Mouse (Mus musculus) embryonic facial prominence, embryonic 14.5 days (tissue): Measurements from ENCODE around the gene Pnck. TPM values are rescaled to one million over a fixed set of nuclear protein-coding genes. Genes with fewer than 3 reads are reported as not detected.

ENCODE experiments used
- ATAC-seq: fragments of 200-750 bp; cut with Nextera tagmentation; 2 replicates; pipeline ENCODE4 v1.8.0; 2017; ENCODE audit warnings: low read depth, moderate number of reproducible peaks, moderate TSS enrichment
- DNase-seq: peaks from one replicate; pipeline ENCODE4 v3.0.0-alpha.2; 2015; ENCODE audit warnings: low spot score
- H3K27ac ChIP-seq: fragments of 300-500 bp; sonication (generic); replicated peaks from 2 replicates; pipeline ENCODE4 v1.5.1; 2014; ENCODE audit warnings: low read depth, mild to moderate bottlenecking, low read length, moderate library complexity
- H3K27me3 ChIP-seq: fragments of 300-500 bp; sonication (generic); replicated peaks from 2 replicates; pipeline ENCODE4 v1.6.1; 2014; ENCODE audit warnings: low read length; ENCODE audit not compliant: control insufficient read depth, insufficient read depth
- H3K36me3 ChIP-seq: fragments of 300-500 bp; sonication (generic); 2 replicates; pipeline ENCODE4 v1.6.1; 2014; ENCODE audit warnings: low read length, mixed read lengths; ENCODE audit not compliant: control insufficient read depth, insufficient read depth
- H3K4me1 ChIP-seq: fragments of 300-500 bp; sonication (generic); 2 replicates; pipeline ENCODE4 v1.6.1; 2014; ENCODE audit warnings: antibody characterized with exemption, low read length; ENCODE audit not compliant: control insufficient read depth, insufficient read depth
- H3K4me2 ChIP-seq: fragments of 300-500 bp; sonication (generic); 2 replicates; pipeline ENCODE4 v1.6.1; 2014; ENCODE audit warnings: low read depth, mild to moderate bottlenecking, low read length, moderate library complexity, mixed read lengths
- H3K4me3 ChIP-seq: fragments of 300-500 bp; sonication (generic); 2 replicates; pipeline ENCODE4 v1.5.1; 2014; ENCODE audit warnings: low read depth, mild to moderate bottlenecking, low read length
- H3K9ac ChIP-seq: fragments of 300-500 bp; sonication (generic); 2 replicates; pipeline ENCODE4 v1.6.1; 2014; ENCODE audit warnings: low read depth, mild to moderate bottlenecking, low read length, moderate library complexity, mixed read lengths
- H3K9me3 ChIP-seq: fragments of 300-500 bp; sonication (generic); 2 replicates; pipeline ENCODE4 v1.6.1; 2016; ENCODE audit warnings: low read length; ENCODE audit not compliant: control insufficient read depth
- whole genome bisulfite sequencing: fragments of 180-500 bp; shearing (Covaris S2); extraction: QIAGEN DNeasy Blood & Tissue Kit; methylation state at CpG from one replicate; pipeline ENCODE4 v1.1.7; 2014; 5-methylcytosine and 5-hydroxymethylcytosine counted together
- polyA plus RNA-seq: library from polyadenylated mRNA; unstranded; fragments of >200 nt; fragmentation: Nextera tagmentation; extraction: Ambion mirVana; gene quantifications from 2 replicates; pipeline ENCODE4 v1.2.1, GENCODE M21; 2014

Pnck gene
- polyA plus RNA-seq, 1 experiment from 2014 or later: 16.6 TPM

DNA sequence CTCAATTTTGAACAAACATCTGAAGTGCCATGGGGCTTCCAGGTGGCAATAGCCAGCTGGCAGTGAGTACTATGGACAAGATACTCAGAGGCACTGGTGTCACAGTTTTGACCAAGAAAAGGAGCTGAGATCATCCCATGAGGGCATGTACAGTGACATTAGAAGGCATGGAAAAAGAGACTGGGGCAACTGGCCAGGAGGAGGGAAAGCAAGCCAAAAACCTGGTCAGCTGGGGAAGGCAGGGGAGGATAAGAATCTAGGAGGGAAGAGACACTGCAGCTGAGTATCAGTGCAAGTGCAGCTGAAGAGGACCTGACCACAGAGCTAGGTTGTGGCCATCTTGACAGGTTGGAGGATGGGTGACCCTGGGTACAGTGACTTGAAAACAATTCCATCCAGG lies 32.9 kb downstream of the Pnck start:
- Histone ChIP-seq H3K9me3 (no peaks in the 10 kb centered on the region), H3K36me3 (no peaks in the 10 kb centered on the region), H3K4me1 (no peaks in the 10 kb centered on the region), H3K4me2 (no peak overlapping the region), H3K27ac (no peak overlapping the region), H3K9ac (no peak overlapping the region), H3K4me3 (no peak overlapping the region), H3K27me3 (peaks cover 5% of the 10 kb centered on the region; the same call in 1 of the 2 replicates)
- DNase-seq (no peak), ATAC-seq (no peak)

DNA sequence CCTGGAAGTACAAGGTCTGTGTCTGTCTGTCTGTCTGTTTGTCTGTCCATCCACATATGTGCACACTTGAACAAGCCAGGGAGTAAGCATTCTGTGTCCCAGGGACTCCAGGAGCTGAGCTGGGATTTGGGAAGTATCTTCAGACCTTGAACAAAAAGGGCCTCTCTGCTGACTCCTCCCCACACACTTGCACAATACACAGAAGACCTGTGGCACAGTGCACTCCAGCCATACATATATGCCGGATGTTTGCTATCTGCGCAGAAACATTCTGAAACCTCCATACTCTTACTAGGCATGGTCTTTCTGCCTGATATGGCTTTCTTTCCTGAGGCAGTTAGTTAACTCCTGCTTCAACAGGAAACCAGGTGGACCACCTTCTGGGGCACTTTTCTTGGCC lies 40.0 kb downstream of the Pnck start:
- Histone ChIP-seq H3K4me2 (no peak overlapping the region), H3K27ac (no peak overlapping the region), H3K36me3 (no peaks in the 10 kb centered on the region), H3K4me3 (no peak overlapping the region), H3K4me1 (no peaks in the 10 kb centered on the region), H3K9ac (no peak overlapping the region), H3K27me3 (no peaks in the 10 kb centered on the region; the same call in none of the 2 replicates), H3K9me3 (no peaks in the 10 kb centered on the region)
- no peak for DNase-seq
- no peak for ATAC-seq
- 89% methylated on average over 2 of the region's 2 CpGs for WGBS

DNA sequence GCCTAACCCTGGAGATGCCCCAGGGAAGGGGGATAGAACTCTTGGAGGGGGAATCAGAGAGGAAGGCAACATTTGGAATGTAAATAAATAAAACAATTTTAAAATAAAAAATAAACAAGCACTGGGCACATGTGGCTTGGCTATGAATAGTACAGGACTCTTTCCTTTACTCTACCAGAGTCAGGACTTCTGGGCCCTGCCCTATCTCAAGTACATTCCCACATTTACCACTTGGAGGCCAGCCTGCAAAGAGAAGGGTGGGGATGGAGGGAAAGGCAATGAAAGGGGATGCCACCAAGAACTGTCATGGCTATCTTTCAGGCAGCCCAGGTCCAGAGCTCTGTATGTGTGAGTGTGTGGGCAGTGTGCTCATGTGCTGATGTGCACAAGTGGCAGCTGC lies 40.5 kb downstream of the Pnck start:
- no peak overlapping the region for H3K4me3 ChIP-seq
- DNase-seq (no peak), ATAC-seq (no peak)
- no peaks in the 10 kb centered on the region; the same call in none of the 2 replicates for H3K27me3 ChIP-seq
- no peaks in the 10 kb centered on the region for H3K4me1 ChIP-seq
- H3K36me3 ChIP-seq: no peaks in the 10 kb centered on the region
- H3K9ac ChIP-seq: no peak overlapping the region
- H3K9me3 ChIP-seq: no peaks in the 10 kb centered on the region
- H3K27ac ChIP-seq: no peak overlapping the region
- H3K4me2 ChIP-seq: no peak overlapping the region

DNA sequence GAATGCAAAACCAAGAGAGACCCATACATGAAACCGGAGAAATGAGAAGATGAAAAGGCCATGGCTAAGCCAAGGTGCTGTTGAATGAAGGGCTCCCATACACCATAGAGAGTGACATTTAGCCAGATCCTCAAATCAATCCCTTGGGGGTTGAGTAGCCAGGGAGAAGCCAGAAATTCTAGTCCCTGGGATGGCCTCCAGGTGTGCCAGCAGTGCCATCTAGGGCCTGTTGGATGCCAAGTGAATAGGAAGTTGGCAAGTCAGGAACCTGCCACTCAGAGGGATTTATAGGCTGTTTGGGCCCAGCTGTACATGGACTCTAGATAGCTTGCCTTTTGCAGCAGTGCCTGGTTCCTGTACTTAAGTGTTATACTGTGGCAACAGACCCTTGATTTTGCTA lies 44.0 kb downstream of the Pnck start:
- WGBS: 84% methylated on average over 1 of the region's 1 CpGs
- H3K9ac ChIP-seq: no peak overlapping the region
- H3K27ac ChIP-seq: no peak overlapping the region
- ATAC-seq (no peak), DNase-seq (no peak)
- no peak overlapping the region for H3K4me2 ChIP-seq
- H3K4me1 ChIP-seq: no peaks in the 10 kb centered on the region
- H3K9me3 ChIP-seq: no peaks in the 10 kb centered on the region
- H3K4me3 ChIP-seq: no peak overlapping the region
- no peaks in the 10 kb centered on the region for H3K36me3 ChIP-seq
- no peaks in the 10 kb centered on the region; the same call in none of the 2 replicates for H3K27me3 ChIP-seq

DNA sequence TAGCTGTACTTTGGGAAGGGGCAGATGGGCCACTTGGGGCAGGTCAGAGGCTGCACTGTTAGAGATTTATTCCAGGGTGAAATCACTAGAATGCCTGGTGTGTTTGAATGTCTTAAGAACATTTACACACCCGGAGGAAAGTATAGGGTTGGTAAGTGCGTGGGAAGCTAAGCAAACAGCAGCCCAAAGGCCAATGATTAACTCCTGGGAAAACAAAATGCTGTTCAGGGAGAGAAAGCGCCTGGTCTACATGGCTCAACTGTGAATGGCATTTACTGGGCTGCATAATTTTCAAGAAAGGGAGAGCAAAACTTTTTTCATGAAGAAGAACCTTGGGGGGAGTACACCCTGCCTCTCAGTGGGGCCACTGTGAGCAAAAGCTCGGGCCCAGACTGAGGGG lies 46.3 kb downstream of the Pnck start:
- Histone ChIP-seq H3K9ac (no peak overlapping the region), H3K36me3 (no peaks in the 10 kb centered on the region), H3K4me3 (no peak overlapping the region), H3K9me3 (no peaks in the 10 kb centered on the region), H3K4me1 (no peaks in the 10 kb centered on the region), H3K27ac (no peak overlapping the region), H3K4me2 (no peak overlapping the region), H3K27me3 (no peaks in the 10 kb centered on the region; the same call in none of the 2 replicates)
- 62% methylated on average over 4 of the region's 4 CpGs for WGBS
- ATAC-seq (no peak), DNase-seq (no peak)

Other genes with a start within 250 kb of the Pnck start
- gene Zfp92, start 249.0 kb downstream of the Pnck start, polyA plus RNA-seq: 0.11 and 0.21 TPM in 2 replicates
- 1.3 and 2.9 TPM in 2 replicates for gene Trex2, start 224.8 kb downstream of the Pnck start, polyA plus RNA-seq
- gene Haus7, start 201.1 kb downstream of the Pnck start, polyA plus RNA-seq: 48.2 and 52.5 TPM in 2 replicates
- 263 and 311 TPM in 2 replicates for gene Bgn, start 176.5 kb downstream of the Pnck start, polyA plus RNA-seq
- gene Atp2b3, start 157.0 kb downstream of the Pnck start, polyA plus RNA-seq: 0.80 and 1.3 TPM in 2 replicates
- gene Dusp9, start 20.7 kb downstream of the Pnck start, polyA plus RNA-seq: 1.6 and 2.2 TPM in 2 replicates
- 8.8 and 10.1 TPM in 2 replicates for gene Slc6a8, start 13.0 kb upstream of the Pnck start, polyA plus RNA-seq
- gene Bcap31, start 56.1 kb upstream of the Pnck start, polyA plus RNA-seq: 240 and 244 TPM in 2 replicates
- 14.7 and 15.7 TPM in 2 replicates for gene Abcd1, start 56.5 kb upstream of the Pnck start, polyA plus RNA-seq
- gene Plxnb3, start 97.0 kb upstream of the Pnck start, polyA plus RNA-seq: 0.90 and 1.1 TPM in 2 replicates
- 54.6 and 63.2 TPM in 2 replicates for gene Srpk3, start 114.3 kb upstream of the Pnck start, polyA plus RNA-seq
- gene Idh3g, start 126.8 kb upstream of the Pnck start, polyA plus RNA-seq: 193 and 211 TPM in 2 replicates
- gene Ssr4, start 126.9 kb upstream of the Pnck start, polyA plus RNA-seq: 259 and 277 TPM in 2 replicates
- gene Pdzd4, start 164.9 kb upstream of the Pnck start, polyA plus RNA-seq: 1.1 and 1.8 TPM in 2 replicates
- gene Avpr2, start 232.0 kb upstream of the Pnck start, polyA plus RNA-seq: 0.14 TPM in 1 of 2 replicates, not detected in the other
- gene L1cam, start 236.0 kb upstream of the Pnck start, polyA plus RNA-seq: 9.7 and 10.2 TPM in 2 replicates